Mouse (Mus musculus): ENCODE measurements around the gene Zfp942. TPM values are rescaled to one million over a fixed set of nuclear protein-coding genes. Genes with fewer than 3 reads are reported as not detected.

The Zfp942 gene
- 27.4 TPM for polyA plus RNA-seq (2017; shearing (Covaris generic))

DNA sequence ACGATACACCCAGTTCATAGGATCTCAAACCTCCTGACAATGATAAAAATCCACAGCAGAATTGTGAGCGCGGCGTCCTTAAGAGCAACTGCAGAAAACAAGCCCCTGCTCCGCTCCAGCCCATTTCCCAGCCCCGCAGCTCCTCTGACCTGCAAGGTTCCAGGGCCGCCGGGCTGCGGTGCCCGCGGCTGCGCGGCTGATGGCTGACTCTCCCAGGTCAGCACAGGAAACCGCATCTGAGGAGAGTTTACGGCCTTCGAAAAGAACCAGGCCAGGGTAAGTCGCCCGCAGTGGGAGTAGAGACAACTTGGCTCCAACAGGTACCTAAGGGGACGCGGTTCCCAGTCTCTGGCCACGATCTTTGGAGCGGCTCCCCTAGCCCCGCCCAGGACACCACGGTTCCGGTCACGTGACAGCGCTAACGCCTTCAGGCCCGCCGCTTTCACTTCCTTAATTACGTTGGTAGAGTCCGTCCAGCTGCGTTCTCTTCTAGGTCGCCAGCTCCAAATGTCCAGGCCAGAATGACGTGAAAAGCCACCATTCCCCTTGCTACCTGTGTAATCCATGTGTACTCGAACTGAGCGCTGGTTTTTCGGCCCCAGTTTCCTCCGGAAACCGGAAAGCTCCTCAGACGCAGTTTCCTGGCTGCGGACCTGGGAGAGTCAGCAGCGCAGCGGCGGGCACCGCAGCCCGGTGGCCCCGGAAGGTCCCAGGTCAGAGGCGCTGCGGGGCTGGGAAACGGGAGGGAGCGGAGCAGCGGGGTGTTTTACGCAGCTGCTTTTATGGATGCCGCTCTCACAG lies at the start of gene Zfp942, which contains the start of gene Zfp943:
Gene Zfp942, minus strand, starts transcription at position 358 of the 801 bp plus-strand sequence.
Gene Zfp943, plus strand, starts transcription at position 446 of the 801 bp plus-strand sequence.

DNA sequence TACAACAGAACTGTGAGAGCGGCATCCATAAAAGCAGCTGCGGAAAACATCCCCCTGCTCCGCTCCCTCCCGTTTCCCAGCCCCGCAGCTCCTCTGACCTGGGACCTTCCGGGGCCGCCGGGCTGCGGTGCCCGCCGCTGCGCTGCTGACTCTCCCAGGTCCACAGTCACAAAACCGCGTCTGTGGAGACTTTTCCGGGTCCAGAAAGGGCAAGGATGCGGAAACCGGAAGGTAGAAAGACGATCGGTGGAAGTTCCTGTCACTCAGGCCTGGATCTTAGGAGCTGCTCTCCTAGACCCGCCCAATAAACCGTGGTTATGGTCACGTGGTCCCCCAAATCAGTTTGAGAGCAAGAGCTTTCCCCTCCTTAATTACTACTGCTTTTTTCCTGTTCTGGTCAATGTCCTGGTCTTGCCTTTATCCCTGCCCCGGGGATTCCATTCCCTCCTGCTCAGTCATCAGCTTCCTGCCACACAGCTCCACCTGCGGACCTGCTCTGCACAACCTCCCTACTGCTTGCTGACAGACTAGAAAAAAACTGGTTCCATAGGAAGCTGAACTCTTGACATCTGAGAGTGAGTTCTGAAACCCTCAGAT lies 52.7 kb downstream of the Zfp942 start, which contains the start of gene Zfp995:
Gene Zfp995, minus strand, starts transcription at position 471 of the 597 bp plus-strand sequence.

Other genes with a start within 250 kb of the Zfp942 start
- 0.74 TPM for gene Zfp229, start 231.7 kb downstream of the Zfp942 start, polyA plus RNA-seq (2017; shearing (Covaris generic))
- gene Zfp820, start 116.7 kb downstream of the Zfp942 start, polyA plus RNA-seq (2017; shearing (Covaris generic)): 0.14 TPM
- 11.2 TPM for gene Zfp995, start 52.5 kb downstream of the Zfp942 start, polyA plus RNA-seq (2017; shearing (Covaris generic))
- gene Zfp943, start 88 bp upstream of the Zfp942 start, polyA plus RNA-seq (2017; shearing (Covaris generic)): 16.4 TPM
- 0.80 TPM for gene Zfp947, start 203.7 kb upstream of the Zfp942 start, polyA plus RNA-seq (2017; shearing (Covaris generic))

All from effector memory CD4-positive, alpha-beta T cell, adult 5 months (primary cell).